Mouse (Mus musculus): ENCODE results near the gene Spag8.
A peak's percentile ranks its signal among the peaks of the same experiment; 100 is the strongest.

Spag8 gene

GRCm38 (mm10) chr4:43652726-43653125, 668 bp downstream of the Spag8 start:
- DNase-seq (ENCODE audit: low spot score): no peak

- no peak for DNase-seq (ENCODE audit: low spot score)
Measured at GRCm38 (mm10) chr4:43649783-43650182, 3.6 kb downstream of the Spag8 start.

- DNase-seq (ENCODE audit: low spot score): no peak
Measured at GRCm38 (mm10) chr4:43640491-43640890, 12.9 kb downstream of the Spag8 start.

DNA sequence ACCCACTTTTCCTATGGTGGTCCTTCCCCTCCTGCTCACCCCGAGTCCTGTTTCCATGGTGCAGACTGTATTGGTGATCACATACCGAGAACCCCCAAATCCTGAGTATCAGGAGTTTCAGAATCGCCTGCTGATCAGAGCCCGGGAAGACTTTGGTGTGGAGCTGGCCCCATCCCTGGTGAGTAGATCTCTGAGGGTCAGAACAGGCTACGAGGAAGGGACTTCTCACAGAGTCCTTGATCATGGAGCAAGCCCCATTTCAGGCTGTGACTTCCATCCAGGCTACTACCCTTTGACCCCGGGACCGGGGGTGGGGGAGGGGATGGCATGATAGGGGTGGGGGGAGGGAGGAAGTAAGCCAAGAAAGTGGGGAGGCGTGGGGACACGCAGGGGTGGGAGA, 13.3 kb downstream of the Spag8 start:
- no peak for DNase-seq (ENCODE audit: low spot score)

DNA sequence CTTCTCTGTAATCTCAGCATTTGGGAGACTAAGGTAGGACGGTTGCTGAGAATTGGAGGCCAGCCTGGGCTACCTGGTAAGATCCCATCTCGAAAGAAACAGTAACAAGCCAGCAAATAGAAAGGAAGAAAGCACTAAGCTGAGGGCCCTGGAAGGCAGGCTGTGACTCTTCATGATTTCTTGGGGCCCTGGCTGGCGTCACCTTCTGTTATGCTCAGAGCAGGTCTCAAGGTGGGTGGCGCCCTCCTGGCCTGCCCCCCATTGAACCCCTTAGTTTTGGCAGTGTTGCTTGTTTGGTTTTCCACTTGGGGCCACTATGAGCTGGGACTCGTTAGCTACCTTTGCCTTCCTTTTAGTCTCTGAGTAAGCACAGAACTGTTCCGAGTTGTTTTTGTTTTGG, 16.6 kb downstream of the Spag8 start:
- no peak for DNase-seq (ENCODE audit: low spot score)

DNA sequence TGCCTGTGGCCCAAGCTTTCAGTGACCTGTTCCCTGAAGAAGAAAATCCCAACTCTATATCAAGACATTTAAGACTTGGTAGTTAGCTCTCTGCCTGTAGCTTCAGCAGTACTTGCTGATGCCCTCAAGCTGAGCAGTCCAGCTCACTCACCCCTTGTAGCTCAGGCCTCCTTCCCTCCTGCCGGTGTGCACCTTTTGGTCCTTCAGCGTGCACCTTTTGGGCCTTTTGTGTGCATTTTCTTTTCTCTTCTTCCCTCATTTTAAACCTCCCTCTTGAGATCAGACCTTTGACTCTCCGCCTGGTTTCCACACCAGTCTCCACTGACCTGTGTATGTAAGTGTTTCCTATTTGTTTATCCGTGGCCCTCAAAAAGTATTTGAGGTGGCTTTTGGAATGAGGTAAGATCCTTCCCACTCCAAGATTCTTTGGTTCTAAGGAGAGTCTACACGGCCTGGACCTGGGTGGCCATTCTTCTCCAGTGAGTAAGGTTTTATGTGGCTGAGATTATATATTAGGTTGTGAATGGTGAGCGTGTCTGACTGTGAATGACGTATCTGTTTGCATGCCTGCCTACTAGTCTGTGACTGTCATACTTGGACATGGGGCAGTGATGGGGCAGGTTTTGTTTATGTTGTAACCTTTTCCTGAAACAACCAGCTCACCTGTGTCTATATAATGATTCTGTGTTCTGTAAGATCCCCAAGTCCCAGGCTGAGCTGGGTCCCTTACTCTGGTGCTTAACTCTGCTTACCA, 18.6 kb downstream of the Spag8 start:
- no peak for DNase-seq (ENCODE audit: low spot score)

DNA sequence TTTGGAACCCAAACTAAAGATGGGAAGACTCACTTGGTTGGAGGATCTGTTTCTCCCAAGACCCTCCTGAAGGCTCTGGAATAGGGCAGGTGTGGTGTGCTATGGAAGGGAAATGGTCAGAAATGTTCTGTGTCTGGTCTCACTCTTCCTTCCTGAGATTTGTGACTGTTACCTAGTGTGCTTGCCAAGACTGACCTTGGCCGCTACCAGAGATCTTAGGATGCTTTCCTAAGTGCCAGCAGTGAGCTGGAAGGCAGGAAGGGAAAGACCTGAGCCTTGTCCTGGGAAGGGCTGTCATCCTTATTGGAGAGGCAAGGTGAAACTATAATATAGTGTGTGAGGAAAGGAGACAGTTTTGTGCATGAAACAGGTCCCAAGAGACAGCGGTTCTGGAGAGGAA, 19.7 kb downstream of the Spag8 start:
- no peak for DNase-seq (ENCODE audit: low spot score)

- no peak for DNase-seq (ENCODE audit: low spot score)
Measured at GRCm38 (mm10) chr4:43633296-43633695, 20.1 kb downstream of the Spag8 start.

DNA sequence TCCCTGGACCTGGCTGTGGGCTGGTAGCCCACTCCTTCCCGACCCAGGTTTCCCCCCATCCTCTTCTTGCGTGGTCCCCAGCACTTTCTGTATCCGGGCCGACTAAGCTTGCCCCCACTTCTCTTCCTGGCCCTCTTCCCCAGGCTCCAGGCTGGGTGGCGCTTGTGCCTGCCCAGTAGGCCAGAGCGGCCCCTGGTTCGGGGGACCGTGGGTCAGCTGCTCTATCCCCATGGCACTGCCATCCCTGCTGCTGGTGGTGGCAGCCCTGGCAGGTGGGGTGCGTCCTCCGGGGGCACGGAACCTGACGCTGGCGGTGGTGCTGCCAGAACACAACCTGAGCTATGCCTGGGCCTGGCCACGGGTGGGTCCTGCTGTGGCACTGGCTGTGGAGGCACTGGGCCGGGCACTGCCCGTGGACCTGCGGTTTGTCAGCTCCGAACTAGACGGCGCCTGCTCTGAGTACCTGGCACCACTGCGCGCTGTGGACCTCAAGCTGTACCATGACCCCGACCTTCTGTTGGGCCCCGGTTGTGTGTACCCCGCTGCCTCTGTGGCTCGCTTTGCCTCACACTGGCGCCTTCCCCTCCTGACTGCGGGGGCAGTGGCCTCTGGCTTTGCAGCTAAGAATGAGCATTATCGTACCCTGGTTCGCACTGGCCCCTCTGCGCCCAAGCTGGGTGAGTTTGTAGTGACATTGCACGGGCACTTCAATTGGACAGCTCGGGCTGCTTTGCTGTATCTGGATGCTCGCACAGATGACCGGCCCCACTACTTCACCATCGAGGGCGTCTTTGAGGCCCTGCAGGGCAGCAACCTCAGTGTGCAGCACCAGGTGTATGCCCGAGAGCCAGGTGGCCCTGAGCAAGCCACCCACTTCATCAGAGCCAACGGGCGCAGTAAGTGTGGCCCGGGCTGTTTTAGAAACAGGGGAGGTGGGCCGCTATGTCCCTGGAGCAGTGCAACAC, 21.2 kb downstream of the Spag8 start:
- no peak for DNase-seq (ENCODE audit: low spot score)

DNA sequence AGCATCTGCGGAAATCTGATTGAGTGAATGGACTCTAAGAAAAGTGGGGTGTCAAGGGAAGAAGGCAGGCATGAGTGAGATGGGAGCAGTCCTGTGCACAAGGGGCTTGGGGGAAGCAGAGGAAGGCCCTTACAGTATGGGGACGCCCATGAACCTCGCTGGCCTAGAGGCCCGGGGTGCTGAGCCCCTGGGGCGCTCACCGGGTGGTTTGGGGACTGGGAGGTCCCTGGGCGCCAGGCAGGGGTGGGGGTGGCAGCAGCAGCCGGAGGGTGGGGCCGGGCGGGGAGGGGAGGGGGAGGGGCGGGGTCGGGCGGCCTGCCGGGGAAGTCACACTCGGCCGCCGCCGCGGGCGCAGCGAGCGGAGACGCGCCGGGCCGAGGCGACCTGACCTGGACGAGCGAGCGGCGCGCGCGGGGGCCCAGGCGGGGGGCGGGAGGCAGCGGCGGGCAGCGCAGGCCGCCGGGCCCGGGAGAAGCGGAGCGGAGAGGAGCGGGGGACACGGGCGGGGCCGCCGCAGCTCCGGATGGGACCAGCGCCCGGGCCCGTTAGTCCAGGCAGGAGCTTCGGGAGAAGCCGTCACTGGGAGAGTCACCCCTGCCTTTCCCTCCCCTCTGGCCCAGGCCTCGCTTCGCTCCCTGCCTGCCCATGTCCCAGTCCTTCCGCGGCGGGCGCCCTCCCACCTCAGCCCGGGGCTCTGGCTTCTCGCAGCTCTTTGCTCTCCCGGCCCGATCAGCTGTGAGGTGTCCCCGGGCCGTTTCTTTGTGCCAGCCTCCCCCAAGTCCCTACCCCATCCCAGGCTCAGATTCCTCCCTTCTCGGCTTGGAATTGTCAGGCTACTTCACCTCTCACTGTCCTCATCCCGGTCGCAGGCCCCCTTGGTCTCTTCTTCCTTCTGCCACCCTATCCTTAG, 22.1 kb downstream of the Spag8 start, which contains the start of gene Npr2:
TSS of gene Npr2 (plus strand) at position 890 of the 910 bp plus-strand sequence.
- DNase-seq (ENCODE audit: low spot score): no peak

DNA sequence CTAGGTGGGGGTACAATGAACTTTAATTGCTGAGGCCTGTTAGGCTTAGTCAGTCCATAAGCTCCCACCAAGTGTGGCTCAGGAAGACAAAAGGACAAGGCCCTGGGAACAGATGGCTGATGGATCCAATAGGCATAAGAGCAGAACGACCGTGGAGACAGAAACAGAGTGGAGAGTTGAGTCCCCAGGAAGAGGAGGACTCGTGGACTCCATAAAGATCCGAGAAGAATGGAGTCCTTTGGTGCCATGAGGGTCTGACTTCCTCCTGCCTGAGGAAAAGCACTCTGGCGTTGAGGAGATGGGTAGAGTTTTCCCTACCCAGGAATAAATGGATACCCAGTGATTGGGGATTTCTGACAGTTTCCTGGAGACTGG, 22.7 kb downstream of the Spag8 start:
- no peak for DNase-seq (ENCODE audit: low spot score)

DNA sequence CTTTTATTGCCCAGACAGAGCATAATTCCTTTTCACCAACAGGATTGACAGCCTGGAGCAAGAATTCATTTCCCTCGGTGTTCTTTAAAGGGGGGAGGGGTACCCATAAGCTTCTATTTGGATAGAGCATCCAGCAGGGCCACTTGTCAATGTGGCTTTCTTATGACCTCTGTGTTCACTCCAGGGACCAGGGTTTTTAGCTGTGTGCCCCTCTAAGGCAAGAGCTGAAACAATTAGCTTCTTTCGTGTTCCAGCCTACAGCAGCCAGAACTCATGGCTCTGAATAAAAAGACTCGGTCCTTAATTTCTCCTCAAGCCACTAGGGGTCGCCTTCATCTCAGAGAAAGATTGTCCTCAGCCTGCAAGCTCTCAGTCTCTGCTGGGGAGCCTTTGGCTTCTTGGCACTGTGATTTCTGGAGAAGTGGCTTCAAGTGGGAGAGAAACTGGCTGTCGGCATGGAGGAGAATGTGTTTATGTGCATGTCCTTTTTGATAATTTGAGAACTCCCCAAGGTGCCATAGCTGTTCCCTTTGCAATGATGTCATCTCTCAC, 23.3 kb downstream of the Spag8 start:
- DNase-seq (ENCODE audit: low spot score): peak; percentile 91

DNA sequence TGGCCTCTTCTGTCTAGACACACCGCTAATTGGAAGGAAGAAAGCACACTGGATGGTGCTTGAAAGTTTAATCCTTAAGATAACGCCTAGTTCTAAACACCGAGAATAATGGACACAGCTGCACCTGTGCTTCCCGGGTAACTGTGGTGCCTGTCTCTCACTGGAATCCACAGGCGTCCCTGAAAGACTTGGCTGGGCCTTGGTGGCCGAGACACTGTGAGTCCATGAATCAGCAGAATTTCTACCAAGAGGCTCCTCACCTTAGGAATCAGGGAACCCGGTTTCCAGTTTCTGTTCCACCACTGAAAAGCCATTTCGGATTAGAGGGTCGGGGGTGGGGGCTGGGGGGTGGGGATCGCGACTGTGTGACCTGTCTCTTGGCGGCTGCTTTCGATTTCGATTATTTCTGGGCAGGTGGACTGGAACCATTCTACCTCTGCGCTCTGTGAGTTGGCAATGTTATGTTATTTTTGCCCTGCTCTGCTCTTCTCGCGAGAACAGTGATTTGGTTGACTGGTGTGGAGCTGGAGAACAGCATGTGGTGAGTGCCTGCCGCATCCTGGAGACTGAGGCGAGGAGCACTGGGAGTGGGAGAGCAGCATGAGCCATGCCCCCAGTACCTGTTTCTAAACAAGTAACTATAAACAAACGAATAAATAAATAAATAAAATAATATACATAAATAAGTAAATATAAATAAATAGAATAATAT, 24.1 kb downstream of the Spag8 start:
- DNase-seq (ENCODE audit: low spot score): no peak

DNA sequence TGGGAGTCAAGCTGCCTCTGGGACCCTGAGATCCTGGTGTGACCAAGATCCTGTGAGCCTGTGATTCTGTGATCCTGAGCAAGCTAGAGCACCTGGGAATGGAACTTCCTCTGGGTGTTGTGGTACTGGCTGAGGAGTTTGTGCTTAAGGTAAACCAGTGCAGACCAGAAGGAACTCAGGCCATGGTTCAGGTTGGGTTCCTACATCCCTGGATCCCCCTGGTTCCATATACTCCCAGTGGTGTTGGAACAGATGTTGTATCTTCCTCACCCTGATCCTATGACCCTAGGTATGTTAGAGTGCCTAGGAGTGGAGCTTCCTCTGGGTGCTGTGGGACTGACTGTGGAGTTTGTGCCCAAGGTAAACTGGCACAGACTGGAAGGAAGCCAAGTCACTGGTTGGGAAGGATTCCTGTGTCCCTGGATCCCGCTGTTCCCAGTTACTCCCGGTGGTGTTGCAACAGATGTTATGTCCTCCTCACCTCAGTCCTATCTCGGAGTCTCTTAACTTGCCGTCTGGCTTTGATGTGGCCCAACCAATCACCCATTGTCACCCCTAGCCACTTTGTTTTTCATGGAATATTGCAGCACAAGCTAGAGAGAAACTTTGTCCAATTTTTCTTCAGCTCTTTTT, 33.1 kb downstream of the Spag8 start:
- no peak for DNase-seq (ENCODE audit: low spot score)

- no peak for DNase-seq (ENCODE audit: low spot score)
Measured at GRCm38 (mm10) chr4:43613060-43613730, 40.2 kb downstream of the Spag8 start.

- no peak for DNase-seq (ENCODE audit: low spot score)
Measured at GRCm38 (mm10) chr4:43612534-43612933, 40.9 kb downstream of the Spag8 start.

GRCm38 (mm10) chr4:43604751-43605685, 48.4 kb downstream of the Spag8 start:
- DNase-seq (ENCODE audit: low spot score): no peak

DNA sequence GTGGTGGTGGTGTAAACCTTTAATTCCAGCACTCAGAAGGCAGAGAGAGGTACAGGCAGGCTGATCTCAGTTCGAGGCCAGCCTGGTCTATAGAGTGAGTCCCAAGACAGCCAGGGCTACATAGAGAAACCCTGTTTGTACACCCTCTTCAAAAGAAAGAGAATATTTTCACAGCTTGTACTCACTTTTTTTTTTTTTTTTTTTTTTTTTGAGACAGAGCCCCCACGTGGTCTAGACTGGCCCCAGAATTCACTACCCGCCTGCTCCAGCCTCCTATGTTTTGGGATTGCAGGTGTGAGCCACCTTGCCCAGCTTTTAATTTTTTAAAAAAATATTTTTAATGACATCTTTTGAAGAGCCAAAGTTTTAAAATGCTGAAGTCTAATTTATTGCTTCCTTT, 49.3 kb downstream of the Spag8 start:
- DNase-seq (ENCODE audit: low spot score): no peak
